Mouse (Mus musculus): ENCODE data around the gene Gm17175. TPM values are rescaled to one million over a fixed set of nuclear protein-coding genes. Genes with fewer than 3 reads are reported as not detected.
"Not testable (repeated sequence)": the region's sequence is repeated elsewhere in the genome, so short reads cannot be mapped to it uniquely, and the experiment has no call there.

The Gm17175 gene
- not detected in 2 replicates for polyA plus RNA-seq (2016; fragmentation: Nextera tagmentation; extraction: Ambion mirVana)

- DNase-seq (ENCODE audit: extremely low spot score, low spot score); H3K36me3 ChIP-seq (replicated peaks); H3K9me3 ChIP-seq; H3K4me1 ChIP-seq; H3K27me3 ChIP-seq (ENCODE audit: poor library complexity, severe bottlenecking); H3K27ac ChIP-seq; H3K4me3 ChIP-seq: not testable (repeated sequence)
- 91% methylated on average over 2 of the region's 2 CpGs for WGBS
Observed at GRCm38 (mm10) chr14:51573963-51574362, at the start of gene Gm17175. TSS of gene Gm17175 (minus strand) at chr14:51574063.

DNA sequence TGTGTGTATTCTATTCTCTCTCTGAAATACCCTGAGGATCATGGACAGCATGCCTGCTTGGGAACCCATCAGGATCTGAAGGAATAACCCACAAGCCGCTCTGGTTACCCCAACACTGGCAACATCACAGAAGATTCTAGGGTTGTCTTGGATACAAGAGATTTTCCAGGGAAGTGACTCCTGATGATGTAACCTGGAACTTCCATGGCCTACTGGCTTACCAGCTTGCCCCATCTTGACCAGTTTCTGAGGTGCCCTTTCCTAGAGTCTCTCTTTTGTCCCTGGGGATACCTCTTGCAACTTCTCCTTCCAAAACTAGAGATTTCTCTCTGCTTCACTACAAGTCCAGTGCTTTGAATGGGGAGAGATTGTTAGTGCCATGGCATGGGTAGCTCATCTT is 37.3 kb upstream of the Gm17175 start, which contains the start of gene Gm17078:
Gene Gm17078 (minus strand): TSS at position 101 of the 400 bp plus-strand sequence.
- 95% methylated on average over 1 of the region's 1 CpGs for WGBS
- H3K27ac ChIP-seq, result no peak within 1 kb of the TSS
- no peak for DNase-seq (ENCODE audit: extremely low spot score, low spot score)
- H3K4me3 ChIP-seq, result no peak within 1 kb of the TSS
- no peaks in the 10 kb centered on the region for H3K9me3 ChIP-seq
- no peaks in the 10 kb centered on the region for H3K36me3 ChIP-seq (replicated peaks)
- no peaks in the 10 kb centered on the region for H3K4me1 ChIP-seq
- no peaks in the 10 kb centered on the region for H3K27me3 ChIP-seq (ENCODE audit: poor library complexity, severe bottlenecking)

DNA sequence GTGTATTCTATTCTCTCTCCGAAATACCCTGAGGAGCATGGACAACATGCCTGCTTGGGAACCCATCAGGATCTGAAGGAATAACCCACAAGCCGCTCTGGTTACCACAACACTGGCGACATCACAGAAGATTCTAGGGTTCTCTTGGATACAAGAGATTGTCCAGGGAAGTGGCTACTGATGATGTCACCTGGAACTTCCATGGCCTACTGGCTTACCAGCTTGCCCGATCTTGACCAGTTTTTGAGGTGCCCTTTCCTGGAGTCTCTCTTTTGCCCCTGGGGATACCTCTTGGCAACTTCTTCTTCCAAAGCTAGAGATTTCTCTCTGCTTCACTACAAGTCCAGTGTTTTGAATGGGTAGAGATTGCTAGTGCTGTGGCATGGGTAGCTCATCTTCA is 18.2 kb upstream of the Gm17175 start, which contains the start of gene Gm17174:
Gene Gm17174 (minus strand): TSS at position 101 of the 400 bp plus-strand sequence.
- H3K9me3 ChIP-seq; H3K27ac ChIP-seq; H3K4me1 ChIP-seq; H3K36me3 ChIP-seq (replicated peaks); H3K27me3 ChIP-seq (ENCODE audit: poor library complexity, severe bottlenecking); H3K4me3 ChIP-seq; DNase-seq (ENCODE audit: extremely low spot score, low spot score): not testable (repeated sequence)
- WGBS, result 93% methylated on average over 4 of the region's 4 CpGs

- no peaks in the 10 kb centered on the region for H3K9me3 ChIP-seq
- WGBS, result 94% methylated on average over 4 of the region's 4 CpGs
- H3K4me3 ChIP-seq, result no peak within 1 kb of the TSS
- no peaks in the 10 kb centered on the region for H3K4me1 ChIP-seq
- no peak for DNase-seq (ENCODE audit: extremely low spot score, low spot score)
- no peaks in the 10 kb centered on the region for H3K27me3 ChIP-seq (ENCODE audit: poor library complexity, severe bottlenecking)
- no peak within 1 kb of the TSS for H3K27ac ChIP-seq
- H3K36me3 ChIP-seq (replicated peaks), result no peaks in the 10 kb centered on the region
Observed at GRCm38 (mm10) chr14:51552490-51552889, 21.4 kb downstream of the Gm17175 start, which contains the start of gene Gm5622. TSS of gene Gm5622 (plus strand) at chr14:51552790.

Other genes starting within 250 kb of the Gm17175 start
- not detected in 2 replicates for gene Gm7247, start 212.3 kb downstream of the Gm17175 start, polyA plus RNA-seq (2016; fragmentation: Nextera tagmentation; extraction: Ambion mirVana)
- not detected in 2 replicates for gene Vmn2r88, start 163.2 kb downstream of the Gm17175 start, polyA plus RNA-seq (2016; fragmentation: Nextera tagmentation; extraction: Ambion mirVana)
- gene Vmn2r89, start 122.2 kb downstream of the Gm17175 start, polyA plus RNA-seq (2016; fragmentation: Nextera tagmentation; extraction: Ambion mirVana), result not detected in 2 replicates
- not detected in 2 replicates for gene Gm5622, start 21.3 kb downstream of the Gm17175 start, polyA plus RNA-seq (2016; fragmentation: Nextera tagmentation; extraction: Ambion mirVana)
- gene Gm17174, start 18.1 kb upstream of the Gm17175 start, polyA plus RNA-seq (2016; fragmentation: Nextera tagmentation; extraction: Ambion mirVana), result not detected in 2 replicates
- gene Gm17078, start 37.2 kb upstream of the Gm17175 start, polyA plus RNA-seq (2016; fragmentation: Nextera tagmentation; extraction: Ambion mirVana), result not detected in 2 replicates
- gene Gm4181, start 61.6 kb upstream of the Gm17175 start, polyA plus RNA-seq (2016; fragmentation: Nextera tagmentation; extraction: Ambion mirVana), result not detected in 2 replicates
- not detected in 2 replicates for gene Gm17079, start 121.4 kb upstream of the Gm17175 start, polyA plus RNA-seq (2016; fragmentation: Nextera tagmentation; extraction: Ambion mirVana)
- gene Gm5800, start 143.1 kb upstream of the Gm17175 start, polyA plus RNA-seq (2016; fragmentation: Nextera tagmentation; extraction: Ambion mirVana), result not detected in 2 replicates
- not detected in 2 replicates for gene Ang4, start 199.5 kb upstream of the Gm17175 start, polyA plus RNA-seq (2016; fragmentation: Nextera tagmentation; extraction: Ambion mirVana)
- not detected in 2 replicates for gene AY358078, start 226.0 kb upstream of the Gm17175 start, polyA plus RNA-seq (2016; fragmentation: Nextera tagmentation; extraction: Ambion mirVana)

Data from forebrain, embryonic 10.5 days (tissue).